Mouse (Mus musculus) neutrophil, adult 5-6 weeks (primary cell): Measurements from ENCODE around the gene Cd86. TPM values are rescaled to one million over a fixed set of nuclear protein-coding genes. Genes with fewer than 3 reads are reported as not detected.
A peak's percentile ranks its signal among the peaks of the same experiment; 100 is the strongest.

Source experiments
- ATAC-seq: fragments of 151-379, 151-347 bp; 2 replicates; pipeline ENCODE4 v1.8.0; 2017; ENCODE audit warnings: mild to moderate bottlenecking, moderate TSS enrichment; ENCODE audit not compliant: insufficient number of reproducible peaks, poor library complexity, low FRiP score, severe bottlenecking; ENCODE audit errors: extremely low read depth
- total RNA-seq: library from RNA; stranded (forward); fragments of 200-1000 nt; gene quantifications from 2 replicates; pipeline ENCODE4 v1.2.3, GENCODE M21; 2017

The Cd86 gene
- total RNA-seq, 1 experiment from 2014 or later: 50.7 TPM

- peak; percentile 98 for ATAC-seq
Measured at GRCm38 (mm10) chr16:36626567-36627197, 39.2 kb downstream of the Cd86 start.

DNA sequence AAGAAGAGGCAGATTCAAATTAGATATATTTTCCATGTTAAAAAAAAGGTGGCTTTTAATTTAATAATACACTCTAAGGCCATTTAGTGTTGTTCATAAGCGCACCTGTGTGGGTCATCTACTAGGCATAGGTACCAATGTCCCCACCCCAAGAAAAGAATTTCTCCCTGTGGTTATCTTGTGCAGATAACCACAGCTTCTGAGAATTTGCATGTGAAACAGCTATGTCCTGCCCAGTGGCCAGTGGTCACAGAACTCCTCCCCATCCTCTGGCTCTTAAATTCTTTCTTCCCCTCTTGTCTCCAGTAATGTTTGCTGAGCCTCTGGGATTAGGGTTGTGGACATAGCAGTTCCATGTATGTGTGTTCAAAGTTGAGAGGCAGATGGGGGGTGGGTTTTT lies 40.0 kb downstream of the Cd86 start:
- no peak for ATAC-seq

DNA sequence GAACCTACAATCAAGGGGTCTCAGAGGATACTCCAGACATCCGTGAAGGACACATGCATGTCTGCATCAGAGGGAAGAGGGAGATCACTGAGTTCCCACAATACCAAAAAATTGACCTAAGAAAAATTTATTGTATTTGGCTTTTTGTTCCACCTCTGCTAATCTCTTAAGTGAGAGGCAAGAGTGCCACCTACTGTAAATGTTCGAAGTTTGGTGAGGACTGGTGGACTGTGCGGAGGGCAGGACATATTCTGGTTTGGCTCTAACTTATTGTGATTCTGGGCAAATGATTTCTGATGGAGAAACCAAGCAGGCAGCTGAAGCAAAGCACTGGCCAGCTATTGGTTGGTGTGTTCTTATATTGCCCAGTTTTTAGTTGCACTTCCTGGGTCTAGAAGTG lies 43.6 kb downstream of the Cd86 start:
- no peak for ATAC-seq

DNA sequence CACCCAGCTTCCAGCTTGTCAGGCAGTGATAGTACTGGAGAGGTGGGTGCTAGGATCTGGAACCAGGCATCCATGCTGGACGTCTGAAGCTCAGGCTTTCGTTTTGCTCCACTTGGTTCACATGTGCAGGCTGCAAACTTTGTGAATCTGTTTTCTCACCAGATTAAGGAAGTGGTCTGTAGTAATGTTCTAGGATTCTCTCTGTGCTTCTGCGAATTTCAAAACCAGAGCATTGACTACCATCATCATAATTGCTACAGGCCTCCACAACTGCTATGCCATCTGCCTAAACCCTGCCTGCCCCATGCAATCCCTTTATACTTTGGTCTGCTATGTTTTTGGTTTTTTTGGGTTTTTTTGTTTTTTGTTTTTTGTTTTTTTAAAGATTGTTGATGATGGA lies 44.8 kb downstream of the Cd86 start:
- no peak for ATAC-seq

- ATAC-seq: no peak
Measured at GRCm38 (mm10) chr16:36613701-36614100, 52.2 kb downstream of the Cd86 start.

DNA sequence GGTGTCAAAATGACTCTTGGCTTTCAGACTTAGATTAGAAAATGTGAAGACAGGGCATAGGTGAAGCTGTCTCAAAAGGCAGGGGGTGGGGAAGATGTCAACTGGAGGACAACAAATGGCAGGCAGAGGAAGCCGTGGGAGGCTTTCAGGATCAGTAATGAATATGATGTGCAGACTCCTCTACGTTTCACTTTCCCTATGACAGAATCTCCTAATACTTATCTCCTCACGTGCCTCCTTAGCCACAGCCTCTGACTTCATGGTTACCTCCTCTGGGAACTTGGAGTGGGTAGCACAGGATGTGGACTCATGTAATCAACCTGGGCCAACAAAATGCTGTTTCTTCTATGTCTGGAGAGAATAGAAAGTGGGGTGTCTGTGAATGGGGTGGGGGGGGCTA lies 63.2 kb downstream of the Cd86 start:
- ATAC-seq: no peak

DNA sequence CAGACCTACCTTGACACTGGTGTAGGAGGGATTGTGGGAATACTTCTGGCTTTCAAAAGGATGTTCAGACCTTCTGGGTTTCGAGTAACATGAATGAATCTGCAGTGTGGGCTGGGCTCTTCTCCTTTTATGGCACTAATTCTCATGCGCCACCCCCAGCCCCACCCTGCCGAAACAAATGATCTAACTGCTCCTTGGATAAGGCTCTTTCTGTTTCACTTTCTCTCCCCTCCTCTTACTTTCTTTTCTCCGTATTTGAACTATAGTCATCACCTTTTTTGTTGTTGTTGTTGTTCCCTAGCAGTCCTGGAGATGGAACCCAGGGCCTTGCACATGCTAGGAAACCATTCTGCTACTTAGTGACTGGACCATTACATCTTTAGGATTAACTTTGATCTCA lies 67.6 kb downstream of the Cd86 start:
- ATAC-seq: peak; percentile 68; the same call in 1 of the 2 replicates

- ATAC-seq: no peak
Measured at GRCm38 (mm10) chr16:36596671-36597410, 69.0 kb downstream of the Cd86 start.

- ATAC-seq: no peak
Measured at GRCm38 (mm10) chr16:36589898-36590297, 76.0 kb downstream of the Cd86 start.

DNA sequence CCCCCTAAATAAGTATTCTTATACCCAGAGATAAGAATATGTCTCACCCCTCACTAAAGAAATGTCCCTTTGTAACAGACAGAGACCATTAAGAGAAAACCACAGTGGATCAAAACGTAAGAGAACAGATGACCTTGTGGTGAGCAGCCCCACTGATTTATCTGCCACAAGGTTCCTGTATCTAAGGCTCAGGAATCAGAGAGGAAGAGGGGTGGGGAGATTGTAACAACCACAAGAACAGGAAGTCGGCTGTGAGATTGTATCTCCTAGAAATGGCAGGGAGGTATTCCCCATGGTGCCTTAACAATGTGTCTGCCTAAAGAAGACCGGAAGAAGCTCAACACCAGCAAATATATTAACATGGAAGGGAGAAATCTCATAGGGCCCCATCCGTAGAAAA lies 77.9 kb downstream of the Cd86 start:
- ATAC-seq: no peak

DNA sequence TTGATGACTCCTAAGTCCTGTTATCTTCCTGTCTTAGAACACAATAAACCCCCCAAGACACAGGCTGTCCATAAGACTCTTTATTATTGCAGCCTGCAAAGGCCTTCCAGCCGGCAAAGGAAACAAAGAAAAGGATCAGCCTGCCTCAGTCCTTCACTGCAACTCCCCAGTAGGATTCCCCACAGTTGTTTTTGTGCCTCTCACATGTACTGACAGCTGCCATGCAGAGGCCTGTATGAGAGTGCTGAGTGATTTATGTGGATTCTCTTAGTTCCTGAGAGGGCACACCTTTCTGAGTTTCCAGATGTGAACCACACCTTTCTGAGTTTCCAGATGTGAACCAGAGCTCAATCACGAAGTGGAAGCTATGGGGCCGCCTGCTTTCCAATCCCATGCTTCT lies 83.8 kb downstream of the Cd86 start:
- no peak for ATAC-seq

GRCm38 (mm10) chr16:36571942-36572341 lies 93.9 kb downstream of the Cd86 start:
- no peak for ATAC-seq

- ATAC-seq: no peak
Measured at GRCm38 (mm10) chr16:36561386-36562338, 104.2 kb downstream of the Cd86 start, which contains the start of gene Casr. Gene Casr, minus strand, starts transcription at chr16:36562141.

GRCm38 (mm10) chr16:36559573-36559972 lies 106.3 kb downstream of the Cd86 start:
- ATAC-seq: no peak

DNA sequence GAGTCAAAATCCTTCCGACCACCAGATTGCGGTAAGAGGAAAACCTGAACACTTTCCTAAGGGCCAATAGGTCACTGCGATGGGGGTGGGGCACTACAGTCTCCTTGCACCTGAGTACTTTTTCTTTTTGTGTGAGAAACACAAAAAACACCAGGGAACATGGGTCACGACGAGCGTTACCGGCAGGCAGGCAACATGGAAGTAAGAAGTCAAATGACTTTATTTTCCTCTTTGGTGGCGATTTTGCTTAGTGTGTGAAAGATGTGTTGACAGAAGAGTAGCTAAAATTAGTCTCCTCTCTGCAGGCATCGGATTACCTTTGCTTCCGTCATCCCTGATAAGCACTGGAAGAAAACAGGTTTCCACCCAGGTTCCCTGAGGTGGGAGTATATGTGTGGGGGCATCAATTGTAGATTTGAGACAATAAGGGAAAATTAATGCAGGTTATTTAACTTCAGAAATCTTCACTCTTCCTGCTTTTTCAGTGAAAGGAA lies 110.2 kb downstream of the Cd86 start:
- no peak for ATAC-seq

Other genes starting within 250 kb of the Cd86 start
- gene Stfa3, start 210.7 kb downstream of the Cd86 start, total RNA-seq: 2.5 and 4.3 TPM in 2 replicates
- not detected in 2 replicates for gene Casr, start 103.9 kb downstream of the Cd86 start, total RNA-seq
- 3.8 and 4.4 TPM in 2 replicates for gene Ildr1, start 27.9 kb upstream of the Cd86 start, total RNA-seq
- gene Slc15a2, start 118.9 kb upstream of the Cd86 start, total RNA-seq: 63.0 and 75.4 TPM in 2 replicates
- gene Iqcb1, start 162.3 kb upstream of the Cd86 start, total RNA-seq: 19.4 and 26.1 TPM in 2 replicates
- 5.0 and 7.6 TPM in 2 replicates for gene Eaf2, start 208.9 kb upstream of the Cd86 start, total RNA-seq
- gene Golgb1, start 209.1 kb upstream of the Cd86 start, total RNA-seq: 42.7 and 44.3 TPM in 2 replicates